Mouse (Mus musculus) lung, adult 2 months (tissue): ENCODE results near the gene Dnase1l3.

Experiments
- CTCF ChIP-seq: fragments of 200-500 bp; IDR thresholded peaks from 2 replicates; pipeline ENCODE4 v1.5.1; 2011; ENCODE audit warnings: mild to moderate bottlenecking, low read length, control low read depth; ENCODE audit not compliant: insufficient read depth
- POLR2A ChIP-seq: fragments of 200-500 bp; IDR thresholded peaks from 2 replicates; pipeline ENCODE4 v1.6.1; 2011; ENCODE audit warnings: low read depth, mild to moderate bottlenecking, control low read depth, low read length, borderline replicate concordance; ENCODE audit errors: extremely low read depth

- no peak for TF ChIP-seq CTCF
- TF ChIP-seq POLR2A = no peak
Observed at GRCm38 (mm10) chr14:7941413-7941812, 53.0 kb downstream of the Dnase1l3 start.
